Mouse (Mus musculus) thymus, adult 2 months (tissue): Measurements from ENCODE around the gene Hnrnpa1.

ENCODE experiments used
- CTCF ChIP-seq: fragments of 200-500 bp; IDR thresholded peaks from 2 replicates; pipeline ENCODE4 v1.5.1; 2012; ENCODE audit warnings: mild to moderate bottlenecking, control low read depth, low read length, moderate library complexity, borderline replicate concordance; ENCODE audit not compliant: control insufficient read depth, poor library complexity, insufficient read depth; ENCODE audit errors: extremely low read depth
- POLR2A ChIP-seq: fragments of 200-500 bp; IDR thresholded peaks from 2 replicates; pipeline ENCODE4 v1.6.1; 2012; ENCODE audit warnings: mild to moderate bottlenecking, low read length, control low read depth, moderate library complexity; ENCODE audit not compliant: control insufficient read depth, poor library complexity, insufficient read depth; ENCODE audit errors: extremely low read depth

GRCm38 (mm10) chr15:103245616-103246015 lies 5.4 kb downstream of the Hnrnpa1 start:
- TF ChIP-seq POLR2A (no peak), CTCF (no peak)
